ENCODE assay signal across 20 mouse cellular contexts in genomic region chr11:24128001-24128400, GRCm38 (mm10). TPM values are rescaled to one million over a fixed set of nuclear protein-coding genes. Genes with fewer than 3 reads are reported as not detected.
A peak's percentile ranks its signal among the peaks of the same experiment; 100 is the strongest.
DNase-seq lines count a peak whose midpoint lies in the region; ATAC-seq and TF ChIP-seq lines count a peak whose summit lies in the region.
"Had no signal": no experiment of that assay in that cellular context is flagged by ENCODE, and none has a peak within 500 bp of the region (broad histone marks: within the 10 kb centered on the region; RNA-seq: fewer than 3 reads in every experiment).

No protein-coding gene starts in this region.

- H3K4me2 ChIP-seq in hindbrain, postnatal 0 days (ENCODE audit: low read depth, low read length): no peak overlapping the region
- no peak overlapping the region for H3K4me2 ChIP-seq in kidney, embryonic 15.5 days

- peak overlapping the region; percentile 86; the same call in 1 of the 2 replicates for H3K27ac ChIP-seq in layer of hippocampus, adult 2 months
- no peak overlapping the region for H3K27ac ChIP-seq in hindbrain, postnatal 0 days
- no peak overlapping the region for H3K27ac ChIP-seq in kidney, embryonic 15.5 days
- H3K27ac ChIP-seq: gastrocnemius, adult 2 months; macrophage had no signal

- TF ChIP-seq CTCF in layer of hippocampus, adult 2 months (conservative IDR thresholded peaks at IDR 0.05): no peak
- no peak for TF ChIP-seq CTCF in G1E (IDR thresholded peaks at IDR 0.05; ENCODE audit: low read depth, low read length)
- no peak for TF ChIP-seq CTCF in hindbrain, postnatal 0 days (IDR thresholded peaks at IDR 0.05; ENCODE audit: low read depth)

- H3K9me3 ChIP-seq in G1E (replicated peaks): no peaks in the 10 kb centered on the region
- H3K9me3 ChIP-seq in hindbrain, postnatal 0 days (ENCODE audit: low read length): no peaks in the 10 kb centered on the region
- no peaks in the 10 kb centered on the region for H3K9me3 ChIP-seq in kidney, embryonic 15.5 days (replicated peaks)

- no peak for ATAC-seq in G1E (ENCODE audit: extremely low read depth, insufficient number of reproducible peaks, low FRiP score, poor library complexity, severe bottlenecking)
- peak; percentile 40; the same call in 1 of the 2 replicates for ATAC-seq in hindbrain, postnatal 0 days
- ATAC-seq in kidney, embryonic 15.5 days (replicated peaks; ENCODE audit: low FRiP score): no peak
- ATAC-seq: Patski had no signal

- DNase-seq in layer of hippocampus, adult 2 months (ENCODE audit: low spot score in 2 of 2): no peak
- no peak for DNase-seq in layer of hippocampus, postnatal 36 days
- peak; percentile 84 for DNase-seq in A20 (ENCODE audit: low read depth, low spot score)
- no peak for DNase-seq in G1E (ENCODE audit: low spot score)
- DNase-seq in hindbrain, postnatal 0 days (ENCODE audit: low spot score): no peak
- DNase-seq in c-Kit-positive CD71-positive TER-119-positive erythroid progenitor cells, embryonic 14.5 days (ENCODE audit: low spot score): no peak
- DNase-seq in right cerebral cortex, adult 18-20 months: no peak
- DNase-seq: cerebellum, adult 9-10 months; embryo, embryonic 11 days; gastrocnemius, adult 2 months; heart, postnatal 36 days; kidney, adult 2 months; lung, adult 18-20 months; right cerebral cortex, postnatal 25 days; thymus, postnatal 36 days had no signal

- H3K36me3 ChIP-seq in G1E (replicated peaks): peaks cover 87% of the 10 kb centered on the region
- no peaks in the 10 kb centered on the region for H3K36me3 ChIP-seq in hindbrain, postnatal 0 days (ENCODE audit: insufficient read depth, low read length)
- no peaks in the 10 kb centered on the region for H3K36me3 ChIP-seq in kidney, embryonic 15.5 days

- H3K4me1 ChIP-seq in G1E (ENCODE audit: insufficient read depth, low read depth, low read length): peaks cover 95% of the 10 kb centered on the region
- H3K4me1 ChIP-seq in hindbrain, postnatal 0 days (ENCODE audit: insufficient read depth, low read length): peaks cover 4% of the 10 kb centered on the region; the same call in 1 of the 2 replicates
- H3K4me1 ChIP-seq in kidney, embryonic 15.5 days: 0 out of 2 replicates have a peak, but pooled peaks cover 5% of the 10 kb centered on the region

- H3K9ac ChIP-seq in hindbrain, postnatal 0 days (replicated peaks; ENCODE audit: low read length): no peak overlapping the region
- no peak overlapping the region for H3K9ac ChIP-seq in kidney, embryonic 15.5 days

- 62% methylated on average over 2 of the region's 2 CpGs for WGBS in hindbrain, postnatal 0 days
- WGBS in kidney, embryonic 15.5 days: 49% methylated on average over 2 of the region's 2 CpGs

- no peaks in the 10 kb centered on the region for H3K27me3 ChIP-seq in G1E (ENCODE audit: insufficient read depth, low read length)
- H3K27me3 ChIP-seq in hindbrain, postnatal 0 days (ENCODE audit: insufficient read depth, low read length): no peaks in the 10 kb centered on the region
- H3K27me3 ChIP-seq in kidney, embryonic 15.5 days: no peaks in the 10 kb centered on the region

- no peak overlapping the region for H3K4me3 ChIP-seq in layer of hippocampus, adult 2 months
- peak overlapping the region; percentile 55; the same call in 1 of the 2 replicates for H3K4me3 ChIP-seq in G1E (ENCODE audit: low read depth, low read length)
- H3K4me3 ChIP-seq in hindbrain, postnatal 0 days (ENCODE audit: low read length): no peak overlapping the region
- no peak overlapping the region for H3K4me3 ChIP-seq in kidney, embryonic 15.5 days (replicated peaks)
- H3K4me3 ChIP-seq: erythroblast, embryonic 14.5 days; gastrocnemius, adult 2 months had no signal

RNA-seq across cellular contexts. Expression of gene Bcl11a, which starts 50.1 kb away (rescaled TPM):
- total RNA-seq in layer of hippocampus, adult 2 months (2021): 100 to 1,000 TPM; 117 to 121 TPM
- 100 to 1,000 TPM; 112 to 113 TPM for total RNA-seq in layer of hippocampus, postnatal 36 days (2021)
- total RNA-seq in G1E (2014; fragmentation: Nextera tagmentation) (93.2 and 102 TPM in 2 replicates), G1E (2017) (20.6 and 25.4 TPM in 2 replicates)
- polyA plus RNA-seq in G1E (2012): 53.5 and 54.9 TPM in 2 replicates
- total RNA-seq in hindbrain, postnatal 0 days (2014; rRNA removed): 32.2 and 32.3 TPM in 2 replicates
- polyA plus RNA-seq in hindbrain, postnatal 0 days (2015; fragmentation: Nextera tagmentation; extraction: Ambion mirVana): 69.8 and 73.5 TPM in 2 replicates
- 2.9 and 3.6 TPM in 2 replicates for polyA plus RNA-seq in kidney, embryonic 15.5 days (2015; fragmentation: Nextera tagmentation; extraction: Ambion mirVana)
- total RNA-seq: gastrocnemius, adult 2 months had no signal
- polyA plus RNA-seq: Patski had no signal

RNA-seq across cellular contexts. Expression of gene A830031A19Rik, which starts 53.1 kb away (rescaled TPM):
- total RNA-seq in layer of hippocampus, adult 2 months (2021): 1 to 10 TPM; 1.3 to 1.7 TPM
- 1 to 10 TPM; 1.4 to 1.6 TPM for total RNA-seq in layer of hippocampus, postnatal 36 days (2021)
- total RNA-seq in G1E (2014; fragmentation: Nextera tagmentation) (not detected in 2 replicates), G1E (2017) (0.16 TPM in 1 of 2 replicates, not detected in the other)
- polyA plus RNA-seq in G1E (2012): not detected in 2 replicates
- not detected in 2 replicates for total RNA-seq in hindbrain, postnatal 0 days (2014; rRNA removed)
- not detected in 2 replicates for polyA plus RNA-seq in hindbrain, postnatal 0 days (2015; fragmentation: Nextera tagmentation; extraction: Ambion mirVana)
- polyA plus RNA-seq in kidney, embryonic 15.5 days (2015; fragmentation: Nextera tagmentation; extraction: Ambion mirVana): not detected in 2 replicates
- total RNA-seq: adrenal gland, adult 18-20 months; gastrocnemius, adult 2 months; heart, postnatal 36 days had no signal
- polyA plus RNA-seq: erythroblast, embryonic 14.5 days; kidney, adult 2 months; macrophage; Patski had no signal
